ENCODE assay signal across 13 mouse cellular contexts in the genomic region with DNA sequence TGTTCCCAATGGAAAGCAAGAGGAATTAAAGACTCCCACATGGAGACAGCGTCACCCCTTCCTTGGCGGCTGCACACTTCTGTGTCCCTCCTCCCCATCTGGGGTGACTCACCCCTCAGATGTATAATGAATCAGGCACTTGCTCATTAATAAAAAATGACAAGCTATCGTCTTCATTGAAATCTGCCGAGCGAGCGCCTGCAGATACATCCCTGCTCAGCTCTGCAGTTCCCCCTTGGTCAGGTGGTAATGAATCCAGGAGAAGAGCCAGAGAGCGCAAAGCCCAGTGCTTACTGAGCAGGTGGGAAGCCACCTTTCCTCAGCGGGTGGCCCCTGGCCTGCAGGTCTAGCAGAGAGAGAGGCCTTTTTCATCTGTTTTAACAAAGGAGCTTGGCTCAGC.
DNase-seq lines count a peak whose midpoint lies in the region; ATAC-seq lines count a peak whose summit lies in the region.
"Had no signal": no experiment of that assay in that cellular context is flagged by ENCODE, and none has a peak within 500 bp of the region (broad histone marks: within the 10 kb centered on the region; RNA-seq: fewer than 3 reads in every experiment).

No protein-coding gene starts in this region.

- H3K27me3 ChIP-seq in hindbrain, embryonic 11.5 days (ENCODE audit: control insufficient read depth, insufficient read depth, low read length): no peaks in the 10 kb centered on the region
- no peaks in the 10 kb centered on the region for H3K27me3 ChIP-seq in hindbrain, embryonic 10.5 days (ENCODE audit: insufficient read depth, poor library complexity, severe bottlenecking)
- H3K27me3 ChIP-seq in heart, embryonic 12.5 days (replicated peaks): no peaks in the 10 kb centered on the region
- H3K27me3 ChIP-seq: liver, embryonic 15.5 days; Patski had no signal

- H3K4me1 ChIP-seq in hindbrain, embryonic 11.5 days (replicated peaks; ENCODE audit: control insufficient read depth, insufficient read depth, low read length): no peaks in the 10 kb centered on the region
- H3K4me1 ChIP-seq in hindbrain, embryonic 10.5 days (replicated peaks): peaks cover 55% of the 10 kb centered on the region
- H3K4me1 ChIP-seq in heart, embryonic 12.5 days (replicated peaks): peaks cover 38% of the 10 kb centered on the region
- H3K4me1 ChIP-seq: liver, embryonic 15.5 days had no signal

- H3K9ac ChIP-seq in hindbrain, embryonic 11.5 days (ENCODE audit: low read depth, low read length): no peak overlapping the region
- H3K9ac ChIP-seq in heart, embryonic 12.5 days: no peak overlapping the region
- H3K9ac ChIP-seq: liver, embryonic 15.5 days had no signal

- no peak overlapping the region for H3K4me3 ChIP-seq in hindbrain, embryonic 11.5 days (ENCODE audit: low read depth, low read length)
- H3K4me3 ChIP-seq in hindbrain, embryonic 10.5 days: no peak overlapping the region
- no peak overlapping the region for H3K4me3 ChIP-seq in heart, embryonic 12.5 days
- H3K4me3 ChIP-seq: erythroblast, embryonic 14.5 days; left cerebral cortex, adult 2 months; liver, embryonic 15.5 days had no signal

- WGBS in hindbrain, embryonic 11.5 days: 57% methylated on average over 8 of the region's 8 CpGs
- WGBS in hindbrain, embryonic 10.5 days: 64% methylated on average over 8 of the region's 8 CpGs
- 69% methylated on average over 8 of the region's 8 CpGs for WGBS in heart, embryonic 12.5 days

- H3K9me3 ChIP-seq in hindbrain, embryonic 11.5 days (ENCODE audit: control insufficient read depth, low read length): no peaks in the 10 kb centered on the region
- no peaks in the 10 kb centered on the region for H3K9me3 ChIP-seq in hindbrain, embryonic 10.5 days
- no peaks in the 10 kb centered on the region for H3K9me3 ChIP-seq in heart, embryonic 12.5 days (replicated peaks)
- H3K9me3 ChIP-seq: liver, embryonic 15.5 days had no signal

- H3K27ac ChIP-seq in hindbrain, embryonic 11.5 days (ENCODE audit: low read depth, low read length): 0 out of 2 replicates have a peak overlapping the region, but pooled peaks have one; percentile 6
- no peak overlapping the region; the same call in 1 of the 2 replicates for H3K27ac ChIP-seq in hindbrain, embryonic 10.5 days
- no peak overlapping the region for H3K27ac ChIP-seq in heart, embryonic 12.5 days (ENCODE audit: poor library complexity, severe bottlenecking)
- H3K27ac ChIP-seq: left cerebral cortex, adult 2 months; liver, embryonic 15.5 days had no signal

- no peak for ATAC-seq in hindbrain, embryonic 11.5 days (ENCODE audit: low FRiP score)
- no peak for ATAC-seq in heart, embryonic 12.5 days (ENCODE audit: insufficient number of reproducible peaks, low FRiP score)
- no peak for ATAC-seq in monocyte, adult 5-6 weeks (replicated peaks; ENCODE audit: insufficient number of reproducible peaks, low FRiP score, low TSS enrichment, poor library complexity, severe bottlenecking)
- ATAC-seq: Patski had no signal

- no peak for DNase-seq in hindbrain, embryonic 11.5 days (ENCODE audit: low spot score)
- DNase-seq in hindbrain, embryonic 10.5 days (ENCODE audit: low spot score): no peak
- peak; percentile 36 for DNase-seq in adrenal gland, postnatal 10 days
- peak; percentile 61 to 74 for DNase-seq in cerebellum, postnatal 25 days
- peak; percentile 11 to 38 for DNase-seq in layer of hippocampus, postnatal 36 days
- no peak for DNase-seq in heart, adult 9 months (ENCODE audit: low spot score in 2 of 2)
- DNase-seq: heart, adult 11 months had no signal

- H3K36me3 ChIP-seq in hindbrain, embryonic 11.5 days (ENCODE audit: control insufficient read depth, insufficient read depth, low read length): no peaks in the 10 kb centered on the region
- 0 out of 2 replicates have a peak, but pooled peaks cover 10% of the 10 kb centered on the region for H3K36me3 ChIP-seq in hindbrain, embryonic 10.5 days
- no peaks in the 10 kb centered on the region for H3K36me3 ChIP-seq in heart, embryonic 12.5 days
- H3K36me3 ChIP-seq: liver, embryonic 15.5 days had no signal

- no peak overlapping the region for H3K4me2 ChIP-seq in hindbrain, embryonic 11.5 days (replicated peaks; ENCODE audit: low read depth, low read length)
- no peak overlapping the region for H3K4me2 ChIP-seq in heart, embryonic 12.5 days
- H3K4me2 ChIP-seq: liver, embryonic 15.5 days had no signal

Comparison
In these comparisons a context has a peak if more than half of its experiments do, and no peak if none do; other contexts are left out.
1. DNase-seq: peak in adrenal gland, postnatal 10 days (single experiment), cerebellum, postnatal 25 days (2 of 2) and layer of hippocampus, postnatal 36 days (2 of 2); none in hindbrain, embryonic 11.5 days (single experiment), hindbrain, embryonic 10.5 days (single experiment) and heart, adult 9 months (0 of 2).